Mouse (Mus musculus) bone marrow, adult 2 months (tissue): ENCODE results near the gene Hax1. TPM values are rescaled to one million over a fixed set of nuclear protein-coding genes. Genes with fewer than 3 reads are reported as not detected.
A peak's percentile ranks its signal among the peaks of the same experiment; 100 is the strongest.

Source experiments
- H3K27ac ChIP-seq: fragments of 200-500 bp; 2 replicates; pipeline ENCODE4 v1.5.1; 2012; ENCODE audit warnings: low read depth, mild to moderate bottlenecking, control low read depth, inconsistent platforms, low read length; ENCODE audit not compliant: control insufficient read depth, poor library complexity, insufficient read depth
- H3K4me1 ChIP-seq: fragments of 200-500 bp; 2 replicates; pipeline ENCODE4 v1.6.1; 2011; ENCODE audit warnings: low read length; ENCODE audit not compliant: control insufficient read depth, insufficient read depth
- H3K4me3 ChIP-seq: fragments of 200-500 bp; replicated peaks from 2 replicates; pipeline ENCODE3; 2011; ENCODE audit warnings: mild to moderate bottlenecking, low read depth, low read length, control low read depth; ENCODE audit not compliant: control insufficient read depth
- CTCF ChIP-seq: fragments of 200-500 bp; IDR thresholded peaks from 2 replicates; pipeline ENCODE4 v1.5.1; 2011; ENCODE audit warnings: low read length, control low read depth; ENCODE audit not compliant: control insufficient read depth, insufficient read depth
- POLR2A ChIP-seq: fragments of 200-500 bp; IDR thresholded peaks from 2 replicates; pipeline ENCODE4 v1.6.1; 2011; ENCODE audit warnings: low read depth, mild to moderate bottlenecking, control low read depth, low read length, borderline replicate concordance; ENCODE audit not compliant: control insufficient read depth
- WGBS: fragments of 180-500 bp; shearing (Covaris S2); methylation state at CpG from one replicate; pipeline ENCODE4 v1.1.7; 2018; 5-methylcytosine and 5-hydroxymethylcytosine counted together
- polyA plus RNA-seq: library from polyadenylated mRNA; stranded (reverse); fragments of >200 nt; gene quantifications from 2 replicates; pipeline ENCODE4 v1.2.4, GENCODE M21; 2011; ENCODE audit warnings: low replicate concordance; ENCODE audit not compliant: missing spikeins, insufficient read depth, insufficient read length

Gene Hax1
- polyA plus RNA-seq, 1 experiment = 70.1 TPM

DNA sequence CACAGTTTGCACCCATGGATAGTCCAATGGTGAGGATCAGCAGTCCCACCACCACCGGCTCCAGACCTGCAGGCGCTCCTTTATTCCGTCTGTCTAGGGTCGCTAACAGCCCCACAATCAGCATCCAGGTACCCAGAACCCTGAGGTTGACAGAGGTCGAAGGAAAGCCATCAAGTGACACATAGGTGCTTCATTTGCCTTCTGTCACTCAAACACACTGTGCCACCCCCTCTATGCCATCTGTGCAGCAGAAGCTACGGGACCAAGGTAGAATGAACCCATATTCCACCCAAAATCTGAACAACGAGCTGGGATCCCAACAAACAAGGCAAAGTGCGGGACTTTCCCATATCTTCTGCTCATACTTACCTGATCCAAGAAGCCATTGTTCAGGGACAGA is 33.0 kb downstream of the Hax1 start:
- TF ChIP-seq CTCF (no peak), POLR2A (no peak)
- peaks cover 1% of the 10 kb centered on the region; the same call in 1 of the 2 replicates for H3K4me1 ChIP-seq
- H3K4me3 ChIP-seq = no peak overlapping the region
- 82% methylated on average over 8 of the region's 8 CpGs for WGBS
- no peak overlapping the region for H3K27ac ChIP-seq

DNA sequence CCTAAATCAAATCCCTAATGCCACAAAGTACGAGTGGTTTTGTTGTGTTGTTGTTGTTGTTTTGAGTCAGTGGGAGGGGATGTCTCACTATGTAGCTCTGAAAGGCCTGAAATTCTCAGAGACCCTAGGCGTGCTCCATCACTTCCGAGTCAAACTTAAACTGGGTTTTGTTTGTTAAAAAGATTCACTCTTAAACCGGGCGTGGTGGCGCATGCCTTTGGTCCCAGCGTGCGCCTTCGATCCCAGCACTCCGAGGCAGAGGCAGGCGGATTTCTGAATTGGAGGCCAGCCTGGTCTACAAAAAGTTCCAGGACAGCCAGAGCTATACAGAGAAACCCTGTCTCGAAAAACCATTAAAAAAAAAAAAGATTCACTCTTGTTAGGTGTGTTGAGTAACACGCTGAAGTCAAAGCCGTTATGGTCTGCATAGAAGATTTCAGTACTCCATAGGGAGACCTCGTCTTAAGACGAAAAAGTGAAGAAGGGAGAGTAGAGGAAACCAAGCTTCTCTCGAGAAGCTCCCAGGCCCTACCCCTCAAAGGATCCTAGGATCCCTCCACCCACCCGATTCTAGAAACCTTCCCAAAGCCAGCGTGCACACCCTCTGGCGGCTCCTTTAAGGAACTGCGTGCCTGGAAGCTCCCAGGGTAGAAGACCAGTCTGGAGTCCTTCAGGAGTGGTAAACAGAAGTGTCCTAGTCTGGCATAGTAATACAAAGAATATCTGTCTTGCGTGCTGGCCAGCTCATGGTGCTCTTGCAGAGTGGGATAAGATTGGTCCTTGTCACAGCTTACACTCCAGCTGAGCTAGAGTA is 34.4 kb downstream of the Hax1 start:
- Histone ChIP-seq H3K4me3 (peak overlapping the region; percentile 73), H3K4me1 (peaks cover 1% of the 10 kb centered on the region; the same call in 1 of the 2 replicates), H3K27ac (no peak overlapping the region)
- 10% methylated on average over 22 of the region's 22 CpGs for WGBS
- TF ChIP-seq POLR2A = no peak
- TF ChIP-seq CTCF = peak; percentile 60

DNA sequence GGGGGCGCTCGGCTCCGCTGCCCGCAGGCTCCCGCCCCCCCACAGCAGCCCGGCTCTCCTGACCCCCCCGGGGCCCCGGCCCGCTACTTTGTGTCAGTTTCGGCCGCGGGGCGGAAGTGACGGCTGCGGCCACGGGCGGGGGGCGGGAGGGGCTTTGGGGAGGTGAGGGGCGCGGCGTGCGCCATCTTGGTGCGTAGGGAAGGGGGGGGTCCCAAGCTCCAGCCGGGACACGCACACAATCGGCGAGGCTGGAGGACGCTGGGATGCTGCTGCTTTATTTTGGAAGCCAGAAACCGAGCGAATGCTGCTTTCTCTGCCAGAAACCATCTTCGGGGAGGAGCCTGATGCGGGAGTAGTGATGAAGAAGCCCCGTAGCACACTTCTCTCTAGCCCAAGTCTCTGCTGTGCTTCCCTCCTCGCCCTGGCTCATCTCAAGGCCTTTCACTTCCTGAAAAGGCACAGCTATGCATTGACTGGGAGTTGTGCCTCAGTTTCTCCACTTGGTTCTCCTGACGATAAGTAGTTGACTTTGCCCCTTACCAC is 35.3 kb downstream of the Hax1 start, which contains the start of gene Atp8b2:
Gene Atp8b2 (minus strand): TSS at position 288 of the 543 bp plus-strand sequence.
- TF ChIP-seq POLR2A (peak; percentile 47; the same call in 1 of the 2 replicates), CTCF (no peak)
- peaks cover 1% of the 10 kb centered on the region; the same call in 1 of the 2 replicates for H3K4me1 ChIP-seq
- under 1% methylated on average over 34 of the region's 35 CpGs for WGBS
- H3K27ac ChIP-seq = peak within 1 kb of the TSS; percentile 55
- H3K4me3 ChIP-seq = peak within 1 kb of the TSS; percentile 73

GRCm38 (mm10) chr3:89962751-89963220 is 35.8 kb downstream of the Hax1 start:
- Histone ChIP-seq H3K4me1 (peaks cover 1% of the 10 kb centered on the region; the same call in 1 of the 2 replicates), H3K4me3 (peak overlapping the region; percentile 68), H3K27ac (peak overlapping the region; percentile 33)
- 2% methylated on average over 30 of the region's 30 CpGs for WGBS
- no peak for TF ChIP-seq CTCF
- TF ChIP-seq POLR2A = no peak

DNA sequence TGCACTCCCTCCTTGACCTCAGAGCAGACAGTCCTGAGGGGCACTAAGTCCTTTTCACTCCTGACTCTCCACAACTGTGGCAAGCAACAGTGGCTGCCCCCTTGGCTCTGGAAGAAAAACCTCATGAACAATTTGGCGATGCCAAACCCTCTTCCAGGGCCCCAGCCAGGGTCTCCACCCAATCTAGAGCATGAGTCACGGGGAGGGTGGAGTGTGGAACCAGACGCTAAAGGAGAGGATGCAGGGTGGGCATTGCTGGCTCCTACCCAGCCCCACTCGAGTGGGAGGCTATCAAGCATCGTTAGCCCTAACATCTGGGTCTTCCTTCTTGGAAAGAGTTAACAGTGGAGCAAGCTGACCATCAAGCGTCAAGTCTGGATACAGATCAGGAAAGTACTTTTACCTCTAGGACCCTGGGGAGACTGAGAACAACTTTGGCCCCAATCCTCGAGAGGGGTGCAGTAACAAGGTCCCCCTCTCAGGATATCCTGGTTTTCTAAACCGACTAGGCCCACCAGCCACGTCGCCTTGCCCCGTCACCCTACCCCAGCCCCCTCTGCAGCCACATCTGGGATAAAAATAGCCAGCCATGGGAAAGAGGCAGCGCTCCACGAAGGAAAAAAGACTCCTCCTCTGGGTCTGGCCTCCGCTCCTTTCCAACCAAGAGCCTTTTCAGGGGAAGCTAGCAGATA is 36.4 kb downstream of the Hax1 start:
- 1% methylated on average over 14 of the region's 14 CpGs for WGBS
- Histone ChIP-seq H3K27ac (peak overlapping the region; percentile 33), H3K4me3 (peak overlapping the region; percentile 68), H3K4me1 (peaks cover 1% of the 10 kb centered on the region; the same call in 1 of the 2 replicates)
- TF ChIP-seq CTCF (no peak), POLR2A (no peak)

GRCm38 (mm10) chr3:89961436-89961835 is 37.1 kb downstream of the Hax1 start:
- Histone ChIP-seq H3K27ac (no peak overlapping the region), H3K4me3 (peak overlapping the region; percentile 29), H3K4me1 (peaks cover 1% of the 10 kb centered on the region; the same call in 1 of the 2 replicates)
- 0% methylated on average over 4 of the region's 4 CpGs for WGBS
- TF ChIP-seq CTCF (no peak), POLR2A (no peak)

DNA sequence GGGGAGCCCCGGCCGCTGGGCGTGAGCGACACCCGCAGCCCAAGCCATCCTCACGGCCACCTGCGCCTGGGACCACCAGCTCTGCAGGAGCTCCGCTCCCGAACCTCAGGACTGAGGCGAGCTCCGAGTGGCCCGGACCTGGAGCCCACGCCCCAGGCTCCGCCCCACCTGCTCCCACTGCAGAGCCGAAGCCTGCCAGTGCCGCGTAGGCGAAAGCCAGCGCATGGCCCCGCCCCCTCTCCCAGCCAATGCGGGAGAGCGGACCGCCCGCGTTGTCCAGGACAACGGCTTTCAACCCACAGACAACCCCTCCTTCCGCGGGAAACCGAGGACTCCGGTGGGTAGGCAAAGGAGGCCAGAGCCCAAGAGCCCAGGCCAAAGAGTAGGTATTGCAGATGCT is 38.1 kb downstream of the Hax1 start:
- H3K4me1 ChIP-seq = peaks cover 1% of the 10 kb centered on the region; the same call in 1 of the 2 replicates
- peak overlapping the region; percentile 34 for H3K4me3 ChIP-seq
- H3K27ac ChIP-seq = peak overlapping the region; percentile 7; the same call in 1 of the 2 replicates
- WGBS = 1% methylated on average over 30 of the region's 30 CpGs
- TF ChIP-seq POLR2A (no peak), CTCF (no peak)
